Mouse (Mus musculus) midbrain, embryonic 15.5 days (tissue): ENCODE measurements at regions not wholly inside any gene's neighbourhood (a gene's known extent, or its start where the extent isn't known, plus 50 kb on each side); places are given as distances from the start of the nearest gene placed in this dataset.

ENCODE experiments used
- ATAC-seq: fragments of 200-750 bp; cut with Nextera tagmentation; replicated peaks from 2 replicates; pipeline ENCODE4 v1.8.0; 2017; ENCODE audit warnings: moderate TSS enrichment
- H3K27ac ChIP-seq: fragments of 300-500 bp; sonication (generic); 2 replicates; pipeline ENCODE4 v1.5.1; 2015; ENCODE audit warnings: mild to moderate bottlenecking, inconsistent platforms
- H3K27me3 ChIP-seq: fragments of 300-500 bp; sonication (generic); replicated peaks from 2 replicates; pipeline ENCODE4 v1.6.1; 2015; ENCODE audit warnings: inconsistent platforms
- H3K36me3 ChIP-seq: fragments of 300-500 bp; sonication (generic); replicated peaks from 2 replicates; pipeline ENCODE4 v1.6.1; 2015; ENCODE audit warnings: inconsistent platforms
- H3K4me1 ChIP-seq: fragments of 300-500 bp; sonication (generic); 2 replicates; pipeline ENCODE4 v1.6.1; 2015; ENCODE audit warnings: inconsistent platforms
- H3K4me2 ChIP-seq: fragments of 300-500 bp; sonication (generic); 2 replicates; pipeline ENCODE4 v1.6.1; 2015; ENCODE audit warnings: inconsistent platforms, mild to moderate bottlenecking, moderate library complexity
- H3K4me3 ChIP-seq: fragments of 300-500 bp; sonication (generic); 2 replicates; pipeline ENCODE4 v1.5.1; 2015; ENCODE audit warnings: mild to moderate bottlenecking, inconsistent platforms
- H3K9ac ChIP-seq: fragments of 300-500 bp; sonication (generic); 2 replicates; pipeline ENCODE4 v1.6.1; 2015; ENCODE audit warnings: mild to moderate bottlenecking, inconsistent platforms
- H3K9me3 ChIP-seq: fragments of 300-500 bp; sonication (generic); 2 replicates; pipeline ENCODE4 v1.6.1; 2016; ENCODE audit warnings: inconsistent platforms
- WGBS: fragments of 180-500 bp; shearing (Covaris S2); methylation state at CpG from one replicate; pipeline ENCODE4 v1.1.7; 2015; ENCODE audit warnings: mixed read lengths; 5-methylcytosine and 5-hydroxymethylcytosine counted together

DNA sequence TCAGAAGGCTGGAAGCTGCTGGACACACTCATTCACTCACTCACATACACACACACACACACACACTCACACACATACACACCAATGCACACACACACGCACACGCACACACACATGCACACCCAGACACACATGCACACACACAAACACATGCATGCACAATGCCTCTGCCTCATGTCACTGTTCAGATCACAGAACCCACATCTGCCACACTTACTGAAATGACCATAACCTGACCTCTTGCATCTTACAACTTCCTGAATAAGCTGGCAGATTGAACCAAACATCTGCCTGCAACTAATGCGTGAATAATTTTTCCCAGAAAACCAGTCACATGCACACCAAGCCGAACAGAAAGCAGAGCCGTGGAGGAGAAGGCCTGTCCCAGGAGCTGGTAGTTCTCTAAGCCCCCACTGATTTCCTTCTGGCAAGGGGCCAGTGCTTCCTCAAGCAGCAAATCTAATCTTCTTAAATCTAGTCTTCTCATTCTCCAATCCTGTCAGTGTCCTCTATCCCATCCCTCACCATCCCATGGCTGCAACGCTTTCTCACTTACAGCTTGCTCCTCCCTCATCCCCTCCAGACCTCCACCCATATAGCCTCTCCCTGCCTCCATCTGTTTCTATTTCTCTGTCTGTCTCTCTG is 51.1 kb upstream of the Mbnl2 start:
- ATAC-seq, result peak; percentile 62; the same call in 1 of the 2 replicates
- H3K27ac ChIP-seq, result no peak overlapping the region
- no peak overlapping the region for H3K4me3 ChIP-seq
- H3K4me1 ChIP-seq, result 0 out of 2 replicates have a peak, but pooled peaks cover 4% of the 10 kb centered on the region
- H3K9me3 ChIP-seq, result no peaks in the 10 kb centered on the region
- WGBS, result 42% methylated on average over 6 of the region's 6 CpGs
- no peaks in the 10 kb centered on the region for H3K36me3 ChIP-seq
- H3K4me2 ChIP-seq, result no peak overlapping the region
- no peak overlapping the region for H3K9ac ChIP-seq
- H3K27me3 ChIP-seq, result no peaks in the 10 kb centered on the region

DNA sequence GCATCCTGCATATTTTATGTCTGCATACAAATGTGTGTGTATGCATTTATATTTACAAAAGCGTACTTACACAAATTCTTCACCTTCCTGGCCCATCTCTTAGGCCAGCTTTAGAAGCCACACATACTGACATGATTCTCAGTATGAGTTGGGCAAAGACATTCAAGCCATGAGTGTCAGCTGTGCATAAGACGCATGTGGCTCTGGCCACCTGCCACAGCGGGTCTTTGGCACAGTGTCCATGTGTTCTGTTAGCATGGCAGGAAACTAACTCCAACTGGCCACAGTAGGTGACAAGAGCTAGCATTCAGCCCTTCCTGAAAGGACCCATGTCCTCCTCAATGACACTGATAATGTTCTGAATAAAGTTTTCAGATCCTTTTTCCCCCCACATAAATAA is 49.8 kb upstream of the Mbnl2 start:
- Histone ChIP-seq H3K4me3 (no peak overlapping the region), H3K36me3 (no peaks in the 10 kb centered on the region), H3K9me3 (no peaks in the 10 kb centered on the region), H3K9ac (no peak overlapping the region), H3K27ac (no peak overlapping the region), H3K27me3 (no peaks in the 10 kb centered on the region), H3K4me1 (0 out of 2 replicates have a peak, but pooled peaks cover 4% of the 10 kb centered on the region), H3K4me2 (no peak overlapping the region)
- WGBS, result 81% methylated on average over 3 of the region's 3 CpGs
- ATAC-seq, result no peak
